Mouse (Mus musculus): ENCODE data around the gene Dcaf12l1. TPM values are rescaled to one million over a fixed set of nuclear protein-coding genes. Genes with fewer than 3 reads are reported as not detected.

Dcaf12l1 gene
- total RNA-seq (2023) = not detected

DNA sequence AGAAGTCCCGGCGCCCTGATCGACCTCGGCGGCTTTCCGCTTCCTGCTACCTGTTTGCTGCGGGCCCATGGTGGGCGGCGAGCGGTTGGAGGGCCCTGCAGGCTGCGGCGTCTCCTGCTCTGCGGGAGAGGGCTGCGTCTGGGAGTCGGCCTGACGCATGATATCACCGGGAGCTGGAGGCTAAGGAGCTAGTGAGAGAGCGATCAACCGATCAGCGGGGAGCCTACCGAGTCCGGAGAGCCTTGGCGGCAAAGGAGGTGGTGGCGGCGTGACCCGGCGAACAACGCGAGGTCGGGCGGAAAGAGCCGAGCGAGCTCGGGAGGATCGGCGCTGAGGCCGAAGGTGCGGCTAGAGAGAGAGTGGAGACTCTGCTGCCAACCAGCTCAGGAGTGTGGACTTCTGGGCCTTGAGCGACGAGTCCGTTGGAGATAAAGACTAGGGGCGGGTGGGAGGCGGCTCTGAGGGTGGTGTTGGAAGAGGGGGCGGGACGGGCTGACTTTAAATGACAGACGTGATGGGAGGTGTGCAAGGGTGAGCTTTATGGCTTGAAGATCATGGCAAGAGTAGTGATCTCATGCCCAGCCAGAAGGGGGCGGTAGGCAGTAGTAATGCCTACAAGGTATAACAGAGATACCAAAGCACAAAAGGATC lies at the start of gene Dcaf12l1:
Gene Dcaf12l1, minus strand, starts transcription at position 437 of the 651 bp plus-strand sequence.

All from neutrophil, adult 59 days (primary cell).